Mouse (Mus musculus) myocyte (in vitro differentiated cells): ENCODE results near the gene Ltk. TPM values are rescaled to one million over a fixed set of nuclear protein-coding genes. Genes with fewer than 3 reads are reported as not detected.

Experiments used
- H3K27me3 ChIP-seq: one replicate; pipeline ENCODE4 v1.6.1; 2011; ENCODE audit not compliant: control insufficient read depth, insufficient read depth, insufficient read length
- H3K36me3 ChIP-seq: one replicate; pipeline ENCODE4 v1.6.1; 2011; ENCODE audit not compliant: control insufficient read depth, insufficient read depth
- H3K4me2 ChIP-seq: one replicate; pipeline ENCODE4 v1.6.1; 2011; ENCODE audit warnings: low read depth, control low read depth
- H3K4me3 ChIP-seq: one replicate; pipeline ENCODE4 v1.5.1; 2011; ENCODE audit warnings: mild to moderate bottlenecking, control low read depth, moderate library complexity
- H3K79me2 ChIP-seq: one replicate; pipeline ENCODE4 v1.6.1; 2011; ENCODE audit not compliant: control insufficient read depth, insufficient read depth
- H3ac ChIP-seq: one replicate; pipeline ENCODE4 v1.6.1; 2011; ENCODE audit not compliant: control insufficient read depth, insufficient read length
- CEBPB ChIP-seq: IDR thresholded peaks from 2 replicates; pipeline ENCODE4 v1.6.1; 2011; ENCODE audit warnings: mild to moderate bottlenecking, moderate library complexity; ENCODE audit not compliant: poor library complexity, insufficient read depth, severe bottlenecking
- E2F4 ChIP-seq: IDR thresholded peaks from one replicate; pipeline ENCODE4 v1.6.1; 2011; ENCODE audit warnings: mild to moderate bottlenecking, control low read depth, moderate library complexity; ENCODE audit not compliant: insufficient read depth
- MAX ChIP-seq: IDR thresholded peaks from one replicate; pipeline ENCODE4 v1.6.1; 2011; ENCODE audit warnings: low read depth, mild to moderate bottlenecking, control low read depth
- MYOD1 ChIP-seq, 3 experiments: IDR thresholded peaks; one replicate each; pipeline ENCODE4 v1.6.1; 2011; ENCODE audit warnings: control low read depth in 2 of 3, low read depth in 2 of 3, mild to moderate bottlenecking in 2 of 3, moderate library complexity in 1 of 3; ENCODE audit not compliant: insufficient read length in 2 of 3, control insufficient read depth in 1 of 3
- MYOG ChIP-seq, 3 experiments: IDR thresholded peaks; one replicate each; pipeline ENCODE4 v1.6.1; 2011; ENCODE audit warnings: control low read depth in 2 of 3, low read depth in 2 of 3, mild to moderate bottlenecking in 2 of 3; ENCODE audit not compliant: insufficient read length in 2 of 3, control insufficient read depth in 1 of 3, insufficient read depth in 1 of 3
- POLR2A ChIP-seq: IDR thresholded peaks from one replicate; pipeline ENCODE4 v1.6.1; 2011; ENCODE audit warnings: low read depth, mild to moderate bottlenecking, control low read depth, moderate library complexity; ENCODE audit not compliant: insufficient read length
- POLR2AphosphoS2 ChIP-seq: IDR thresholded peaks from one replicate; pipeline ENCODE4 v1.6.1; 2011; ENCODE audit warnings: low read depth, control low read depth; ENCODE audit not compliant: insufficient read length
- REST ChIP-seq: IDR thresholded peaks from one replicate; pipeline ENCODE4 v1.6.1; 2011; ENCODE audit warnings: mild to moderate bottlenecking, control low read depth, moderate library complexity; ENCODE audit not compliant: insufficient read depth, insufficient read length
- SRF ChIP-seq: IDR thresholded peaks from one replicate; pipeline ENCODE4 v1.6.1; 2011; ENCODE audit warnings: low read depth; ENCODE audit not compliant: control insufficient read depth, insufficient read length
- TCF12 ChIP-seq: IDR thresholded peaks from one replicate; pipeline ENCODE4 v1.6.1; 2011; ENCODE audit warnings: mild to moderate bottlenecking, control low read depth; ENCODE audit not compliant: poor library complexity, insufficient read depth, severe bottlenecking
- TCF3 ChIP-seq: IDR thresholded peaks from one replicate; pipeline ENCODE4 v1.6.1; 2011; ENCODE audit warnings: low read depth, control low read depth; ENCODE audit not compliant: insufficient read length
- USF1 ChIP-seq: IDR thresholded peaks from one replicate; pipeline ENCODE4 v1.6.1; 2011; ENCODE audit warnings: low read depth, mild to moderate bottlenecking, control low read depth, moderate library complexity
- polyA plus RNA-seq: library from polyadenylated mRNA; unstranded; fragments of >200 nt; fragmentation: generic; extraction: Trizol; gene quantifications from one replicate; pipeline ENCODE4 v1.2.1, GENCODE M21; 2012; ENCODE audit warnings: missing spikeins

Gene Ltk
- not detected for polyA plus RNA-seq

GRCm38 (mm10) chr2:119760251-119760650 lies at the start of gene Ltk:
Gene Ltk (minus strand): TSS chr2:119760431.
- H3K27me3 ChIP-seq, result peaks cover 28% of the 10 kb centered on the region
- no peak within 1 kb of the TSS for H3K4me2 ChIP-seq
- no peak within 1 kb of the TSS for H3K4me3 ChIP-seq
- no peaks in the 10 kb centered on the region for H3K79me2 ChIP-seq
- no peaks in the 10 kb centered on the region for H3K36me3 ChIP-seq
- no peak for TF ChIP-seq TCF3
- no peak for TF ChIP-seq POLR2A
- no peak for TF ChIP-seq SRF
- H3ac ChIP-seq, result no peak within 1 kb of the TSS

- no peaks in the 10 kb centered on the region for H3K79me2 ChIP-seq
- no peak overlapping the region for H3ac ChIP-seq
- no peaks in the 10 kb centered on the region for H3K27me3 ChIP-seq
- H3K4me2 ChIP-seq, result no peak overlapping the region
- H3K36me3 ChIP-seq, result no peaks in the 10 kb centered on the region
- TF ChIP-seq SRF (no peak), TCF12 (no peak), POLR2A (no peak), MAX (no peak), REST (no peak), MYOG (IDR thresholded peaks at IDR 0.05; ENCODE audit: control insufficient read depth in 1 of 3, insufficient read depth in 1 of 3, insufficient read length in 2 of 3, low read depth in 2 of 3) (no peak), CEBPB (no peak), E2F4 (no peak), TCF3 (no peak), USF1 (no peak), MYOD1 (IDR thresholded peaks at IDR 0.05; ENCODE audit: control insufficient read depth in 1 of 3, insufficient read length in 2 of 3, low read depth in 2 of 3) (no peak), POLR2AphosphoS2 (no peak)
- no peak overlapping the region for H3K4me3 ChIP-seq
These were observed 48.6 kb upstream of the Ltk start for GRCm38 (mm10) chr2:119808881-119809280.

GRCm38 (mm10) chr2:119808438-119808837 lies 48.2 kb upstream of the Ltk start:
- no peak overlapping the region for H3K4me2 ChIP-seq
- H3K36me3 ChIP-seq, result no peaks in the 10 kb centered on the region
- TF ChIP-seq E2F4 (no peak), POLR2A (no peak), MAX (no peak), POLR2AphosphoS2 (no peak), MYOG (IDR thresholded peaks at IDR 0.05; ENCODE audit: control insufficient read depth in 1 of 3, insufficient read depth in 1 of 3, insufficient read length in 2 of 3, low read depth in 2 of 3) (no peak), SRF (no peak), USF1 (no peak), TCF12 (no peak), CEBPB (no peak), MYOD1 (IDR thresholded peaks at IDR 0.05; ENCODE audit: control insufficient read depth in 1 of 3, insufficient read length in 2 of 3, low read depth in 2 of 3) (no peak), TCF3 (no peak), REST (no peak)
- no peaks in the 10 kb centered on the region for H3K27me3 ChIP-seq
- H3ac ChIP-seq, result no peak overlapping the region
- H3K79me2 ChIP-seq, result no peaks in the 10 kb centered on the region
- no peak overlapping the region for H3K4me3 ChIP-seq

GRCm38 (mm10) chr2:119805536-119805935 lies 45.3 kb upstream of the Ltk start:
- Histone ChIP-seq H3K4me2 (no peak overlapping the region), H3K4me3 (no peak overlapping the region), H3ac (no peak overlapping the region), H3K27me3 (no peaks in the 10 kb centered on the region), H3K79me2 (no peaks in the 10 kb centered on the region), H3K36me3 (no peaks in the 10 kb centered on the region)
- TF ChIP-seq REST (no peak), E2F4 (no peak), CEBPB (no peak), USF1 (no peak), TCF3 (no peak)

DNA sequence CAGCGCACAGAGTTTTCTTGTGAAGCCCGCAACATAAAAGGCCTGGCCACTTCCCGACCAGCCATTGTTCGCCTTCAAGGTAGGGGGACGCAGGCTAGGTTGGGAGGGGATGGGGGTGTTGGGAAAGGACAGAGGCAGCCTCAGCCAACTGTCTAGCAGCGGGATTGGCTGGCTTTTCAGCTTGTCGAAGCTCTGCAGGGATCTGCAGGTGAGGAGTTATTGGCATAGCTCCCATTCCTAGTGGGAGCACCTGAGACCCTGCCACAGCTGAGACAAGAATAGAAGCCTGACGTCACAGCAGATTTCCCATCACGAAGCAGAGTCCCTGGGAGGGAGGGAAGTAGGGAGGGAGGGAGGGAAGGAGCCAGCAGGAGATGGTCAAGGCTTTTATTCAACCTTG lies 44.5 kb upstream of the Ltk start:
- Histone ChIP-seq H3ac (no peak overlapping the region), H3K79me2 (no peaks in the 10 kb centered on the region), H3K4me2 (no peak overlapping the region), H3K36me3 (no peaks in the 10 kb centered on the region), H3K27me3 (no peaks in the 10 kb centered on the region), H3K4me3 (no peak overlapping the region)
- TF ChIP-seq MYOG (IDR thresholded peaks at IDR 0.05; ENCODE audit: control insufficient read depth in 1 of 3, insufficient read depth in 1 of 3, insufficient read length in 2 of 3, low read depth in 2 of 3) (no peak), TCF3 (no peak), MAX (no peak), REST (no peak), CEBPB (no peak), E2F4 (no peak), SRF (no peak), POLR2A (no peak), MYOD1 (IDR thresholded peaks at IDR 0.05; ENCODE audit: control insufficient read depth in 1 of 3, insufficient read length in 2 of 3, low read depth in 2 of 3) (no peak), USF1 (no peak), POLR2AphosphoS2 (no peak), TCF12 (no peak)
